Mouse (Mus musculus) heart, adult 11 months (tissue): ENCODE measurements at regions not wholly inside any gene's neighbourhood (a gene's known extent, or its start where the extent isn't known, plus 50 kb on each side); places are given as distances from the start of the nearest gene placed in this dataset.

Experiments used
- DNase-seq: peaks from one replicate; pipeline ENCODE4 v3.0.0; 2022

DNA sequence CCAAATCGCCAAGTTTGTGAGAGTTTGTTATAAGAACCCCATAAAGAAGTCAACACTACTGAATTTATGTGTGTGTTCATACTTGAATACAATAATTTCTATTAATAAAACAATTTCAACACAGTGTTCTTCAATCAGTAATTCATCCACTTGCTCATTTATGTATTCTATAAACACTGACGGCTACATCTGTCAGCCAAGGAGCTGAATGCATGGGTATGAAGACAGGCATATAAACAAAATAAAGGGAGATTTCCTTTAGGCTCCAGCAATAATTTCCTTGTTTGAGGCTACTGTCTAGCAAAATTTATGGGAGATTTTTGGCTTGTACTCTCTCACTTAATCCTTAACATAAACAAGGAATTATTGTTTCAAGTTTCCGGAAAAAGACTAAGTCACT, 502.9 kb downstream of the Nedd1 start:
- DNase-seq = no peak

DNA sequence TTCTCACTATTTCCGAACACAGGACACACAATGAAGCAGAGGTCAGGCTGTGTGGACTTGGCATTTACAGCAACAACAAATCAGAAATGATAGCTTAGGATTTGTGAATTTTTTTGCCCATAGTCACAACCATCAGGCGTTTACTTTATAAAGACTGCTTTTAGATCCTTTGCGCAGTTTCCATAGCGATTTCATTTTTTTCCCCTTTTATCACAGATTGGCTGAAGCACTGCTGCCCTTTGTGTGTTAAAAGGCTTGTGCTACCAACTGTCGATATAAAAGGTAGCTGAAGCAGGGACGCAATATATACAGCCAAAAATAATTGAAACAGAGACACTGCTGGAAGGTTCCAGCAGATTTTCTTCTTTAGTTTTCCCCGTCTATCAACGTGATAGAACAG, 551.4 kb downstream of the Nedd1 start:
- DNase-seq = peak; percentile 46

DNA sequence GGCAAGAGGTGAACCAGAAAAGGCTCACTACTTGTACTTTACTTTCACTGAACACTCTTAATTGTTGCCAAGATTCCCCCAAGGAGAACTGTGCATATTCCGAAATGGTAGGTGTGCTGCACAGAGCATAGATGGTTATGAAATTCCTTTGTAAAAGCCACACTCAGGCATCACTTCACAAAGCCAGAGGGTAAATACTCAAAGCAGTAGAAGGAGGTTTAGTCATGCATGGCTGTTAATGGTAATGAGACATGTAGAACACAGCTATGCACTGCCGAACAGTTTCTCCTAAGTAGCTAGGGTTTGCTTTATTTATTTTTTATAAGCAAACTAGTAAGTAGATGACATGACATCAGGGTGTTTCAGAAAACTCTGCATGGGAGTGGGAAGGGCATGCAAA, 556.2 kb downstream of the Nedd1 start:
- DNase-seq = peak; percentile 28

- peak; percentile 43 for DNase-seq
Measured at GRCm38 (mm10) chr10:92164991-92165390, 557.2 kb downstream of the Nedd1 start.

- DNase-seq = no peak
Measured at GRCm38 (mm10) chr10:92164648-92164960, 557.6 kb downstream of the Nedd1 start.

DNA sequence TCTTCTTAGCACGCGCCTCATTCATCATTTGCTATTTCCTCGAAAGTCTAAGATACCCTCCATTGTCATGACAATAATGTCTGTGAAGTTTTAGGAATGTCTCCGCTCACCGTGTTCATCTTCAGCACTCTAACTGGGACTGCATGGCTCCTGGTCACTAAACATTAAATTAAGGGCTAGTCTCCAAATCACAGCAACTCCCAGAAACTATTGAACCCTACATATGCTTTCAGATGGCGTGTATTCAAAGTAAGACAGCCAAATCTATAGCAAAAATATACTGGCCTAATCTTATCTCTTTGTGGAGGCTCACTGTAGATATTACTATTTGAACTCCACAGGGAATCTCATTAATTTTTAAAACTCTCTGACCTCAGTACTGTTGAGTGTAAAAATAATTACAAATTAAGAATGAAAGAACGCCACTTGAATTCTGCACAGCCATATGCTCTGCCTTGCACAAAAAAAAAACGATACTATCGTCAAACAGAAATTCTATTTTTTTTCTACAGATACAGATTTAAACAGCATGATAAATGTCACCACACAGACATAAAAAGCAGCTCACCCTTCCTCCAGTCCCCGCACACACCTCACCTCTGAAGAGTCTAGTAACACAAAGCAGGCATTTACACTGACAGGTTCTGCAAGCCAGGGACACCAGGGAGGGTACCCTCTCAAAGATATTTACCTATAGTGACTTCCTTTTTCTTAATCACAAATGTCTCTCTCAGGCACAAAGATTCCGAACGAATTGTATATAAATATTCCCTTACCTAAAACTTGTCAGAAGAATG, 558.2 kb downstream of the Nedd1 start:
- no peak for DNase-seq

DNA sequence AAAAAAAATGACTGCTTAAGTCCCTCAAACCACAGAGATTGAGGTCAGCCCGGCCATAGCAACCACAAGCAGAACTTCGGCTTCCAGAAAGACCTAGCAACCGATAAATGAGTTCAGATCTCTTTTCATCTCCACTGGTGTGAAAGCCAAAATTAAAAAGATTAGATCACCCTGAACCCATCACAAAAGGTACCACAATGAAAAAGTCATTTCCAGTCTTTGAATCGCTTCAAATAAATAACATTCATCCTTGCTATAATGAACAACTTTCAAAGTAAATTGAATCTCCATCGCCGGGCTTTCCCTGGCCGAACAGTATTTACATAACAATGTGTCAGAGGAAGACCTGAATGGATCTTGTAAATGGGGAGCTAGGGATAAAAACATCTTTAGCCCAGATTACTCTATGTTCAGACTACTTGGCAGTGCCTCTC, 559.1 kb downstream of the Nedd1 start:
- DNase-seq = no peak

DNA sequence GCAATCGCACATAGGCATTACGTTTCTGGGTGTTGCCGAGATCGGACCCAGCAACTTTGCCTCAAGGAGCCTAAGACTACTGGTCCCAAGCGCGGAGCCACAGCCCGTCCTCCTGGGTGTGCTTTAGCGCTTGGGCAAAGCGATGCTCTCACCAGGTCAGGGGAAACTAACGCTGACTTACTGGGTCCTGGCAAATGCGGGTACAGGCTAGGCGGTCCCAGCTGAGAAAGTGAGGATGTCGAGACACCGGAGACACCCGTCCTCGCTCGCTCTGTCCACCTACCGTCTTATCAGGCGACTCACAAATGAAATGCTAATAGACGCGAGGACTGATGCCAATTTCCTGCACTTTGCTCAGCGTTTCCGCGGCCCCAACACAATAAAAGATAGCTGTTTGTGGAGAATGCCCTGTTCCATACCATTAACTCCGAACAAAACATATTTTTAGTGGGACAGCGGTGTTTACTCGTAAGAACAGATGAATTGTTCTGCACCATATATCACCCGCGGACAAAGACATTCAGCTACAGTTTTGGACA, 559.7 kb downstream of the Nedd1 start:
- no peak for DNase-seq

GRCm38 (mm10) chr10:92161501-92161900, 560.7 kb downstream of the Nedd1 start:
- no peak for DNase-seq

- no peak for DNase-seq
Measured at GRCm38 (mm10) chr10:92146263-92146662, 576.0 kb downstream of the Nedd1 start.

DNA sequence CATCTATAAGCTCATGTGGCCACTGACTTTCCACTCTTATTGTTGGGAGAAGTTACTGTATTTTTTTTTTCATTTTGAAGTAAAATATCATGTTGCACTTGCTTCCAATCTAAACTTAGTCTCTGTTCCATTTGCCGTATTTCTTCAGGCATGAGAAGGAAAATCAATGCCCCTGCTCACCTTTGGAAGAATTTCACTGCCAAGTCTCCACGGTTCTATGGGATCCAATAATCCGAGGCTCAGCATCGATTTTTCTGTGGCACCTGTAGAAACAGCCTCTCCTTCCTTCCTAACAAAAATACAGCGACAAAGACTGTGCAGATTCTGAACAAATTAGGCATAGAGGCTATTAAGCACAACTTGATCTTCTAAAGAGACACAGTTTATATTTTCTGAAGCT, 586.7 kb downstream of the Nedd1 start:
- DNase-seq = no peak

DNA sequence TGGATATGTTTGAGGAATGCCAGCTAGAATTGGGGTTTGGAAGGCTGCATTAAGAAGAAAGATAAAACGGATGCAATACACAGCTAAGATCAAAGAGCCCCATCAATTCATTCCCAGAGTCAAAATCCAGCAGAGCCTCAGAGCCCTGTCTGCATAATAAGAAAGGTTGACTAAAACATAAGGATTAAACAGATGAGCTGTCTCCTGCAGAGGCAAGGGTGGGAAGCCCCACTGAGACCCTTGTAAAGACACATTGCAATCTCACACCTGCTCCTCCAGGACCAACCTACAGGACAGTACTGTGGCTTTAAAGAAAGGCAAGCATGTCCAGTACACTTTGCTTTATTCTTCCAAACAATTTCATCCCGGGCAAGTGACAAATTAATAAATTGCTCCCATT, 609.4 kb downstream of the Nedd1 start:
- DNase-seq = no peak

- no peak for DNase-seq
Measured at GRCm38 (mm10) chr10:92106331-92106730, 615.9 kb downstream of the Nedd1 start.

- no peak for DNase-seq
Measured at GRCm38 (mm10) chr10:92103887-92104286, 618.3 kb downstream of the Nedd1 start.

DNA sequence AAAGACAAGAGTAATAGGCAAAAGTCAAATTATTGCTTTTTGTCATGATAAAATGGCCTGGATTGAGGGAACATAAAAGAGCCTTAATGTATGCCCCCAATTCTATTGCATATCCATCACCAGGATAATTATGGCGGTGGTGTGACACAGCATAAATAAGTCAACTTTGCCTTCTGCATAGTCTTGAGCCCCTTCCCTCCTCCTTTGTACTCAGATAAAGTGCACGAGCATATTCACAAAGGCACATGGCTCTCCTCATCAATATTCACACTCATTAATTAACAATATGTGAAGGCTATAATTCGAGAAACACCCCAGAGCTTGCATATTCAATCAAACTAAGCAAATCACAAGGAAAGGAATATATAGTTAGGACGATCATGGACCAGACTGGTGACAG, 619.5 kb downstream of the Nedd1 start:
- no peak for DNase-seq

DNA sequence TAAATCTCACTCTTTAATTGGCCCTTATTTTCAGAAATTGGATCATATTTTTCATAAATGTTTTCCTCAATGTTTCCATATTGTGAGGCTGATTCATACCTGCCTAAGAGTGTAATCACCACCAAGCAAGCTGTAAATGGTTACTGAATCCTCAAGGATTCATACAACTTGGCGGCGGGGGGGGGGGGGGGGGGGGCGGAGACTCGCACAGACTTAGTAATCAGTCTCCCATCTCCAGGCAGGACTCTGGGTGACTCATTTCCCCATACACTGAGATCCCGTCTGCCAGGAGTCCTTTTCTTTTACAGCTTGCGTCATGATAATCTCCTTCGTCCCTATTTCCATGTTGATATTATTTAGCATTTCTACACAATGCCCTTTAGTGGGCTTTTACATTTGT, 624.7 kb downstream of the Nedd1 start:
- no peak for DNase-seq

GRCm38 (mm10) chr10:92097081-92097480, 625.1 kb downstream of the Nedd1 start:
- no peak for DNase-seq

DNA sequence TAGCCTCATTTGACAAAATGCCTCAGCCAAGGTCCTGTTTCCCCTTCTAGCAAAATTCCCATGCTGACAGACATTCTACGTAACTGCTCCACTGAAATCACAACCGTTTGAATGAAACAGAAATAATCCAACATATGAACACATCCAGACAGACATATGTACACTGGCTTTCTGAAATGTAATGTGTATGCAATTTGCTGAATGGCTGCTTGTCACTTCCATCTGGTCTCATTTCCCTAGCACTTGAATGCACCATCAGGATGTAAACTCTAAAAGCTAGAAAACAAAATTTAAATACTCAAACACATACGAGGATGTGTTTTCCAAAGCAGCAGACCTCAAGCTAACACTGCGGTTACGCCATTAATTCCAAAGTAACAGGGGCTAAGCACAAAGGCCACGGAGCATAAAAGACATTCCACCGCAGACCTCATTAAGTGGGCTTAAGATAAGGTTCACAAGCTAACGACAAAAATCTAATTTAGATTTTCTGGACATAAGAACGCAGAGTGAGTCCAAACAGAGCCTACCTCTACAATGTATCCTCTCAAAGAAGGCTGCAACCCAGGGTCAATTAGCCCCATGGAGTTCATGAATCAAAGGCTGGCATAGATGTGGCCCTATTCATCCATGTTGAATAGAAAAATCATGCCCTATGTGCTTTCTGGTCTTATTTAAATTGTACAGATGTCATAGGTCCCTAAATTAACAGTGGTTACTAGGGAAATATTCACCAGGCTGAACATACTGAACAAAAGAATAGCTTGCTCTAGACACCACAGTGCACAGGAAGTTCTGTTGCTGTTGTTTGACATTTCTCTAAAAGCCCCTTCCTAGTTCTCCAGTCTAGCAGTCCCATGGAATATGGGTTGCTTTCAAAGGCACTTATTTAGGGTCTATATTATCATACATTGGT, 630.5 kb downstream of the Nedd1 start:
- no peak for DNase-seq

GRCm38 (mm10) chr10:92082111-92082510, 640.1 kb downstream of the Nedd1 start:
- no peak for DNase-seq

DNA sequence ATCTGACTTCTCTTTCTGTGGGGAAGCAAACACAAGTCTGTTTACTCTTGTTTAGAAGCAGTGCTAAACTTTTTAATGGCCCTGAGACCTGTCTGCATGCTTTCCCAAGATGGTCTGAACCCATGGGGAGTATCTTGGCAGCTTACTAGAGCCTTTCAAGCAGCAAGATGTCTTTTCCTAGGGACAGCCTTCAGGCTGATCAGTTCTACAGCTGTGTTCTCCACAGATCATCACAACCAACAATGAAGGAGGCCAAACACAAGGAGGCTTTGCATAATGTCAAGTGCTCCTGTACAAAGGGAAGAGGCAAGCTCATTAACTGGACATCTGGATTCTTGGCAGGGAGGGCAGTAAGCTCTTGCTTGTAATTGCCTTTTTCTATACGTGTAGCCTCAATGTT, 641.0 kb downstream of the Nedd1 start:
- no peak for DNase-seq

DNA sequence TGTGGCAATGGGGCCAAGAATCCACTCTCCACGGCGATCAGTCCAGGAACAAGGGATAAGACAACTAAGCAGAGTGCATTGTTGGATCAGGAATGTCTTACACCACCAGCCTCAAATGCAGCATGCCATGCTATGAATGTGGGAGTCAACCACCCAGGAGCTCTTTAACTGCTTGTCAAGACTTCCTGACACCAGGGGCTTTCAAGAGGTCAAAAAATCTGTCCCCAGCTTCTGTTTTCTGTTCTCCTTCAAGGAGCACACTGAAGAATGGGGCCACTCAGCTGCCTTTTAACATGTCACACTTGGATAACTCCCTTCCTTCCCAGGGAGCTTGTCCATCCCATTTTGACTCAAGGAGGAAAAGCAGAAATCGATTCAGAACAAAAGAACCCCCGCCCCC, 642.8 kb downstream of the Nedd1 start:
- DNase-seq = no peak

DNA sequence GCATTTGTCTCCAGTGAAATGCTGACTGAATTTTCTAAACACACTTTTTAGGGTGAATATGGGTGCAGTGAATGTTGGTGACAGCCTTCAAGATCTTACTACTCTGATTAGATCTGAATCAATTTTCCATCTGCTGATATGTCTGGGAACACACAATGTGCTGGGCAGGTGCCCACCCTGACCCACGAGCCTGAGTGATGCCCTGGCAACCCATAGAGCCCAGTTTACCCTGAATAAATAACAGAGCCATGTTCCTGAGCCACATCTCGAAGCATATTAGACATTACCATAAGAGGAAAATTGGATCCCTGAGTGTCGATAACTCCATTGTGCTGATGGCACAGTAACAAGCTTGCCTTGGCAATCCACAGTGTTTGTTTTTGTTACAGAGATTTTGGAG, 644.9 kb downstream of the Nedd1 start:
- DNase-seq = no peak

GRCm38 (mm10) chr10:92076754-92077153, 645.5 kb downstream of the Nedd1 start:
- no peak for DNase-seq

- DNase-seq = no peak
Measured at GRCm38 (mm10) chr10:92075469-92075868, 646.8 kb downstream of the Nedd1 start.
